Mouse (Mus musculus) small intestine, adult 2 months (tissue): ENCODE data around the gene Olfr524. TPM values are rescaled to one million over a fixed set of nuclear protein-coding genes. Genes with fewer than 3 reads are reported as not detected.

Experiments
- H3K27ac ChIP-seq: fragments of 200-500 bp; 2 replicates; pipeline ENCODE4 v1.5.1; 2012; ENCODE audit warnings: low read depth, low read length, control low read depth, inconsistent platforms; ENCODE audit not compliant: insufficient read depth
- H3K27me3 ChIP-seq: fragments of 200-500 bp; 2 replicates; pipeline ENCODE4 v1.6.1; 2012; ENCODE audit warnings: mild to moderate bottlenecking, moderate library complexity, low read length, inconsistent platforms; ENCODE audit not compliant: control insufficient read depth, insufficient read depth
- H3K36me3 ChIP-seq: fragments of 200-500 bp; 2 replicates; pipeline ENCODE4 v1.6.1; 2012; ENCODE audit warnings: mild to moderate bottlenecking, low read length, control low read depth, inconsistent platforms; ENCODE audit not compliant: control insufficient read depth, insufficient read depth
- H3K4me1 ChIP-seq: fragments of 200-500 bp; 2 replicates; pipeline ENCODE4 v1.6.1; 2012; ENCODE audit warnings: low read length, inconsistent platforms, mixed read lengths; ENCODE audit not compliant: control insufficient read depth, insufficient read depth, insufficient read length
- H3K4me3 ChIP-seq: fragments of 200-500 bp; 2 replicates; pipeline ENCODE4 v1.5.1; 2012; ENCODE audit warnings: low read depth, mild to moderate bottlenecking, control low read depth, inconsistent platforms, low read length, moderate library complexity
- CTCF ChIP-seq: fragments of 200-500 bp; IDR thresholded peaks from 2 replicates; pipeline ENCODE4 v1.5.1; 2012; ENCODE audit warnings: low read depth, mild to moderate bottlenecking, control low read depth, inconsistent platforms, low read length, moderate library complexity, mixed read lengths; ENCODE audit not compliant: insufficient replicate concordance, insufficient read length; ENCODE audit errors: extremely low read depth
- POLR2A ChIP-seq: fragments of 200-500 bp; IDR thresholded peaks from 2 replicates; pipeline ENCODE4 v1.6.1; 2012; ENCODE audit warnings: low read depth, mild to moderate bottlenecking, control low read depth, inconsistent platforms, low read length, moderate library complexity
- WGBS: fragments of 180-500 bp; shearing (Covaris S2); methylation state at CpG from one replicate; pipeline ENCODE4 v1.1.7; 2018; 5-methylcytosine and 5-hydroxymethylcytosine counted together
- polyA plus RNA-seq: library from polyadenylated mRNA; depleted of rRNA; stranded (reverse); fragments of >200 nt; gene quantifications from 2 replicates; pipeline ENCODE4 v1.2.3, GENCODE M21; 2012

The Olfr524 gene
- polyA plus RNA-seq, 1 experiment, result not detected

DNA sequence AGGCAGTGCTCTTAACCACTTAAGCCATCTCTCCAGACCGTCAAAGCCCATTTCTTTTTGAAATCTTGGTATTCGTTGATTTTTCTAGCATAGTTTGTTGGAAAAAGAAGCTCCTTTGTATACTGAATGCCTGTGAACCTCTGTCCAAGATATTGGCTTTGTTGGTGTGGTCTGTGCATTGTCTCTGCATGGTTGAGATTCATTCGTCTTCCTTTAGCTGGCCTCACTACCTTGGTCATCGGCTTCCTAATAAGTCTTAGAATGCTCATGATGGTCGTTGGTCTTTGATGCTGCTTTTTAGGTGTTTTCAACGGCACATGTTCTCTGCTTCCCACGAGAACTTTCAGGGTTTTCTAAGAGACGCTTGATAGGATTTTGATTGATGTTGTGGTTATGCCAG, 9.8 kb downstream of the Olfr524 start:
- no peaks in the 10 kb centered on the region for H3K27me3 ChIP-seq
- H3K36me3 ChIP-seq, result no peaks in the 10 kb centered on the region
- peaks cover 2% of the 10 kb centered on the region; the same call in 1 of the 2 replicates for H3K4me1 ChIP-seq
- WGBS, result 77% methylated on average over 8 of the region's 8 CpGs
- TF ChIP-seq CTCF, result no peak
- TF ChIP-seq POLR2A, result no peak
- H3K27ac ChIP-seq, result no peak overlapping the region
- no peak overlapping the region for H3K4me3 ChIP-seq

DNA sequence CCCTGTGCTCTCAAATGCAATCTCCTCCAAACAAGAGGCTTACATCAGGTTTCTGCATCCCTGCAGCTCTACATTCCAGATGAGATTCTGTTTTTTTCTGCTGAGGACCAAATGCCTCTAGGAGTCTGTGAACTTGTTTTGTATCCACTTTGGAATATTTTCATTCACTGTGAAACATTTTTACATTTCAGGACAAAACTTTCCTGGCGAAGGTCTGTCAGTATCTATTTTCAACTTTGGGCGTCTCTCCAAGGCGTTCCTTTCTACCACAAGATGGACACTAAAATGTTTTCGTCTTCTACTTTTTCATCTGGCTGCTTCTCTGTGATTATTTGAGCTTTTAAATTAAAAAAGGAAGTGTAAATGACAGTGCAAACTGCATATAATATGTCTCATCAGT, 11.7 kb downstream of the Olfr524 start:
- Histone ChIP-seq H3K4me1 (peaks cover 2% of the 10 kb centered on the region; the same call in 1 of the 2 replicates), H3K36me3 (no peaks in the 10 kb centered on the region), H3K27ac (no peak overlapping the region), H3K4me3 (no peak overlapping the region), H3K27me3 (no peaks in the 10 kb centered on the region)
- TF ChIP-seq POLR2A, result no peak
- TF ChIP-seq CTCF, result no peak
- 81% methylated on average over 4 of the region's 4 CpGs for WGBS

DNA sequence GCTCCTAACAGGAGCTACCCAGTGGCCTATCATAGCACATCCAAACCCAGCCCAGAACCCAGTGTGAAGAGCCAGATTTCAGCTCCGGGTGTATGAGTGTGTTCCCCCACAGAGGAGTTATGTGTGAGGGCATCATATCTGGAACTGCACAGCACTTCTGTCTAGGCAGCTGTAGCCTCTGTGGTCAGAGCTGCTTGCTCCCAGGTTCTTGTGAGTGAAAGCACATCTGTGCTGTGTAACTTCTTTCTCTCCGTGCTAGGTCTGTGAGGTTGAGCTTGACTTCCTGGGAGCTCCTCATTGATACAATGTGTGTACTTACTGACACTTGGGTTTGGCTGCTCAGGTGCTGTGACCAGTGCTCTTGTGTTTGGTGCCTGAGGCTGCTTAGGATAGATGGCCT, 12.9 kb downstream of the Olfr524 start:
- no peaks in the 10 kb centered on the region for H3K27me3 ChIP-seq
- H3K36me3 ChIP-seq, result no peaks in the 10 kb centered on the region
- no peak overlapping the region for H3K27ac ChIP-seq
- H3K4me1 ChIP-seq, result peaks cover 2% of the 10 kb centered on the region; the same call in 1 of the 2 replicates
- no peak for TF ChIP-seq CTCF
- TF ChIP-seq POLR2A, result no peak
- WGBS, result 63% methylated on average over 2 of the region's 2 CpGs
- H3K4me3 ChIP-seq, result no peak overlapping the region

DNA sequence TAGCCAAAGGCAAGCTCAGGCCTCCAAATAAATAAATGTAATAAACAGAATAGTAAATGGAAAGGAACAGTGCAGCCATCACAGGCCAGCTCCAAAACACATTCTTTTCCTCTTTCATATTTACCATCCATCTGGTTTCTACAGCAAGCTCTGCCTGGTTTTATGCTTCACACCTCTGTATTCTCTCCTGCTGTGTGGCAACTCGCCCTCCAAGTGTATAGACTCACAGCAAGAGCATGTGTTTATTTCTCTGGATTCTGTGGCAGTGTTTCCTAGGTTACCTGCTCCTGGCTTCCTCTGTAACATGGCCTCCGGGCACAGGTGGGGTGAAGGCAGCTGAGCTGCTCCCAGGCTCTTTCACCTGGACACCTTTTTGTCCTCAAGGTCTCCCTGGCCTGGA, 13.3 kb downstream of the Olfr524 start:
- no peak for TF ChIP-seq CTCF
- TF ChIP-seq POLR2A, result no peak
- no peaks in the 10 kb centered on the region for H3K27me3 ChIP-seq
- WGBS, result 26% methylated on average over 2 of the region's 2 CpGs
- H3K36me3 ChIP-seq, result no peaks in the 10 kb centered on the region
- no peak overlapping the region for H3K4me3 ChIP-seq
- no peak overlapping the region for H3K27ac ChIP-seq
- peaks cover 2% of the 10 kb centered on the region; the same call in 1 of the 2 replicates for H3K4me1 ChIP-seq

DNA sequence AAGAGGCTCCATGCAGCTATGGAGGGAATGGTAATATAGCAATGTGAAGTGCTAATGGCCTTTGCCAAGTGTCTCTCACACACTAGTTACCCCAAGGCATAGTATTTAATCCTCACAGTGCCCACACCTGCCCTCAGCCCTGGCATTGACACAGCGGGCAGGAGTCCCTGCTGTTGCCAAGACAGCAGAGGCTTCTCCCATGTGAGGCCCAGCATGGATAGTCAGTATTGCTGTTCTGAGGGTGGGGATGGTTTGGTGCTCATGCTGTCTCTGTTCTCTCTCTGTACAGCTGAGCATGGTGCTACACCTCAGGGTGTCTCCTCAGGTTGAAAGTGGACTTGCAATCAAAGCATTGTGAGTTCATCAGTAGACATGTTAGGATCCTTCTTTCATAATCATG, 15.3 kb downstream of the Olfr524 start:
- Histone ChIP-seq H3K4me1 (peaks cover 2% of the 10 kb centered on the region; the same call in 1 of the 2 replicates), H3K27ac (no peak overlapping the region), H3K4me3 (no peak overlapping the region), H3K27me3 (no peaks in the 10 kb centered on the region), H3K36me3 (no peaks in the 10 kb centered on the region)
- no peak for TF ChIP-seq POLR2A
- TF ChIP-seq CTCF, result no peak
- WGBS, result 94% methylated on average over 1 of the region's 1 CpGs

DNA sequence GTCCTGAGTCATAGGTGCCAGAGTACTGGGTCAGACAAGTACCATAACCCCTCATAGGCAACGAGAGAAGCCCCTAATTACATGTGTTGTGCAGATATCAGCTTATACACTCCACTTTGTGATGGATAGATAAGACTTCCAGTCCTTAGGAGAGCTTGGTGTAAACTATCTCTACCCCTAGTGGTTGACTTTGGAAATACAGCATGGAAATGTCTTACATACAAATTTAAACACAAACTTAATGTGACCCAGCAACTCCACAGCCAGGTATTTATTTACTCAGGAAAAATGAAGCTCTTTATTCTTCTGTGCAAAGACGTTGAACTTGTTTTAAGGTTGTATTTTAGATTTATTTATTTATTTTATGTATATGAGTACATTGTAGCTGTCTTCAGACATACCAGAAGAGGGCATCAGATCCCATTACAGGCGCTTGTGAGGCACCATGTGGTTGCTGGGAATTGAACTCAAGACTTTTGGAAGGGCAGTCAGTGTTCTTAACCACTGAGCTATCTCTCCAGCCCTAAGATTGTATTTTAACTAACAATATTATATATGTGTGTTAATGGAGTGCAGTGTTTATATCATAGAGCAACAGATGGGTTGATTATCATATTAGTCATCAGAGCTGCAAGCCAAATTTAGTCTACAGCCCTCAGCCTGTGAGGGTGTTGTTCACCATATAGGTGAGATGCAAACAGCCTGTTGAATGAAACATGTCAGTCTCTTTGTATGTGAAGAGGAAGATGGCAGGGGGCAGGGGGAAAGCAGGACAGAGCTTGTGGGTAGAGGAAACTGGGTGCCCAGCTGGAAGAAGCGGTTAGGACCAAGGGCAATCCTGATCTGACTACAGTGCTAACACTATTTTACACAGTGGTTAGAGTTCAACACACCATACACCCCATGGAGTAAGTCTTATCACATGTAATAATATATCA, 17.1 kb downstream of the Olfr524 start:
- Histone ChIP-seq H3K4me3 (no peak overlapping the region), H3K4me1 (peaks cover 2% of the 10 kb centered on the region; the same call in 1 of the 2 replicates), H3K27me3 (no peaks in the 10 kb centered on the region), H3K27ac (no peak overlapping the region), H3K36me3 (no peaks in the 10 kb centered on the region)
- 51% methylated on average over 4 of the region's 4 CpGs for WGBS
- no peak for TF ChIP-seq CTCF
- no peak for TF ChIP-seq POLR2A

DNA sequence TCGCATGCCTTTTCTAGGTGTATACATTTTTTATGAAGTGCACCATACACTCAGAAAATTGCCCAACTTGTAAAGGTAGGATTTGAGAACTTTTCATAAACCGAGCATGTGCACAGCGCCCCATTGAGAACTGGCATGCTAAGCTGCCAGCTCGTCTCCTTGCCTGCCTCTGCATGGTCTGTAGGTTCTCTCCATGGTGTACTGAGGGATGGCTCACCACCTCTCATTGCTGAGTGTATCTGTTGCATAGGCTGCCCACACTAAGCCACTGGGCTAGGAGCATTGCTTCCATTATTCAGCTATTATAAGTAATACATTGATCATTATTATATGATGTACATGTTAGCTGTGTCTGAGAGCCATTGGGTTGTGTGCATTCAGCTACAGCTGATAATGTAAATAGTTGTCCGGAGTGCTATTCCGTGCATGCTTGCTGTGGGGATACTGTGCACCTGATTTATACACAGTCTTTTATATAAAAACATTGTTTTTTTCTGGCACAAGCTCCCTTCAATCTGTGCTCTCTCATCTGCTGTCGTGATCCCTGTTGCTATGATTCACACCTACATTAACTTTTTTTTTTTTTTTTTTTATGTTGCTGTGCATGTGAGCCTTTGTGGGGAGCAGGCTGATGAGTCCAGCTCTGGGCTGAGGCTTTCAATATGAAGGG, 17.9 kb downstream of the Olfr524 start:
- no peak overlapping the region for H3K4me3 ChIP-seq
- no peaks in the 10 kb centered on the region for H3K4me1 ChIP-seq
- 80% methylated on average over 7 of the region's 7 CpGs for WGBS
- H3K27ac ChIP-seq, result no peak overlapping the region
- no peak for TF ChIP-seq CTCF
- no peak for TF ChIP-seq POLR2A
- no peaks in the 10 kb centered on the region for H3K36me3 ChIP-seq
- no peaks in the 10 kb centered on the region for H3K27me3 ChIP-seq
